Mouse (Mus musculus) liver, adult 2 months (tissue): ENCODE measurements at regions not wholly inside any gene's neighbourhood (a gene's known extent, or its start where the extent isn't known, plus 50 kb on each side); places are given as distances from the start of the nearest gene placed in this dataset.

Experiments used
- DNase-seq: peaks from one replicate; pipeline ENCODE4 v3.0.0-alpha.2; 2011; ENCODE audit warnings: low read depth, low spot score; ENCODE audit errors: extremely low read depth
- H3K27ac ChIP-seq: fragments of 200-500 bp; replicated peaks from 2 replicates; pipeline ENCODE4 v1.5.1; 2012; ENCODE audit warnings: low read depth, mild to moderate bottlenecking, control low read depth, inconsistent platforms, low read length; ENCODE audit not compliant: insufficient read depth
- H3K27me3 ChIP-seq: fragments of 200-500 bp; 2 replicates; pipeline ENCODE4 v1.6.1; 2012; ENCODE audit warnings: mild to moderate bottlenecking, moderate library complexity, low read length, inconsistent platforms; ENCODE audit not compliant: control insufficient read depth, insufficient read depth
- H3K36me3 ChIP-seq: fragments of 200-500 bp; 2 replicates; pipeline ENCODE4 v1.6.1; 2012; ENCODE audit warnings: low read length, inconsistent platforms; ENCODE audit not compliant: control insufficient read depth, insufficient read depth
- H3K4me1 ChIP-seq: fragments of 200-500 bp; 2 replicates; pipeline ENCODE4 v1.6.1; 2011; ENCODE audit warnings: low read length; ENCODE audit not compliant: control insufficient read depth, insufficient read depth
- H3K4me3 ChIP-seq: fragments of 200-500 bp; 2 replicates; pipeline ENCODE4 v1.5.1; 2011; ENCODE audit warnings: low read depth, mild to moderate bottlenecking, control low read depth, low read length, moderate library complexity; ENCODE audit not compliant: insufficient read depth
- H3K79me2 ChIP-seq: fragments of 200-500 bp; 2 replicates; pipeline ENCODE4 v1.6.1; 2012; ENCODE audit warnings: inconsistent platforms, mild to moderate bottlenecking, low read length, moderate library complexity; ENCODE audit not compliant: control insufficient read depth, insufficient read depth
- H3K9ac ChIP-seq: fragments of 200-500 bp; 2 replicates; pipeline ENCODE4 v1.6.1; 2012; ENCODE audit warnings: low read depth, mild to moderate bottlenecking, control low read depth, inconsistent platforms, low read length
- CTCF ChIP-seq: fragments of 200-500 bp; IDR thresholded peaks from 2 replicates; pipeline ENCODE4 v1.5.1; 2011; ENCODE audit warnings: low read depth, low read length, control low read depth
- POLR2A ChIP-seq: fragments of 200-500 bp; IDR thresholded peaks from 2 replicates; pipeline ENCODE4 v1.6.1; 2011; ENCODE audit warnings: low read length, control low read depth; ENCODE audit not compliant: insufficient read depth; ENCODE audit errors: extremely low read depth
- WGBS: fragments of 180-500 bp; shearing (Covaris S2); methylation state at CpG from one replicate; pipeline ENCODE4 v1.1.7; 2018; 5-methylcytosine and 5-hydroxymethylcytosine counted together

DNA sequence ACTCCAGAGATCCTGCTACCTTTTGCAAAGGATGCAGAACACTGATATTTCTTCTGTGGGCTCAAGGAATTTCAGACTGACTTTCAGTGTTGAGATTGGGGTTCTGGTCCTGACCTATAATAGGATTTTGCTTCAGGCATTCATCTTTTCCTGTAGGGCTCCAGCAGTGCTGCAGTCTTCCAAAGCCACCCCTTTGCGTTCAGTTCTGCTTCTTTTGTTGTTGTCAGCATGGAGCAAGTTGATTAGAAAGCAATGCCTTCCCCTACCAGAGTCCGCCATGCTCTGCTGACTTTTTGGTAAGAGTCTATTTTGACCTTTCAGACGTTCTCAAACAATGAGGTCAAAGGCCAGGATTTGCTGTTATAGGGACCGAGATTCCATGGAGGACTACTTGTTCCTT lies 297.0 kb downstream of the Impad1 start:
- H3K27ac ChIP-seq, result no peak overlapping the region
- no peaks in the 10 kb centered on the region for H3K79me2 ChIP-seq
- H3K27me3 ChIP-seq, result no peaks in the 10 kb centered on the region
- no peaks in the 10 kb centered on the region for H3K4me1 ChIP-seq
- no peaks in the 10 kb centered on the region for H3K36me3 ChIP-seq
- no peak for TF ChIP-seq CTCF
- no peak for TF ChIP-seq POLR2A
- no peak overlapping the region for H3K9ac ChIP-seq
- 26% methylated on average over 4 of the region's 4 CpGs for WGBS
- no peak overlapping the region for H3K4me3 ChIP-seq
- no peak for DNase-seq

DNA sequence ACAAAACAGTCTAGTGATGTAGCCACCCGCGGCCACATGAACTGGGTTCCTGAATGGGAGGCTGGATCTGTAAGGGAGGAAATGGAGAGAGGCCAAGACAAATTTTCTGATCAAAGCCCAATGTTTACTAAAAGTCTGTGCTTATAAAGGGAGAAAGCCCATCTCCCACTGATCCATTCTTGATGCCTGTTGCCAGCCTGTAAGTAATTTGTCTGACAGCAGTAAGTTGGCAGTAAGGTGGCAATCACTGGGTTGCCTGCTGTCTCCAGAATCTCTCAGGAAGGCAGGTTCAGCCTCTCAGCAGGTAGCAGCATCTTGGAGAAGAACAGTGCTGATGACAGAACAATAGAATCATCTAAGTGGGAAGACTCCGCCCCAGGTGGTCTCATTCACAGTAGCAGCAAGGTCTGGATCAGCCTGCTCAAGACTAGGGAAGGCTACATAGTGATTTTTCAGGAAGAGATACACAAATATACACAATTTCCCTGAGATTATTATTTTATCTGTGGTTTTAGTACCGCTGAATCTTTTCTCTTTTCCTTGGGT lies 327.9 kb downstream of the Impad1 start:
- DNase-seq, result no peak
- no peaks in the 10 kb centered on the region for H3K36me3 ChIP-seq
- H3K27ac ChIP-seq, result no peak overlapping the region
- H3K9ac ChIP-seq, result no peak overlapping the region
- no peak overlapping the region for H3K4me3 ChIP-seq
- WGBS, result 68% methylated on average over 4 of the region's 4 CpGs
- no peaks in the 10 kb centered on the region for H3K4me1 ChIP-seq
- H3K27me3 ChIP-seq, result no peaks in the 10 kb centered on the region
- no peak for TF ChIP-seq CTCF
- no peaks in the 10 kb centered on the region for H3K79me2 ChIP-seq

GRCm38 (mm10) chr4:4464130-4464700 lies 328.9 kb downstream of the Impad1 start:
- no peak for DNase-seq
- WGBS, result 54% methylated on average over 4 of the region's 4 CpGs
- no peak overlapping the region for H3K4me3 ChIP-seq

GRCm38 (mm10) chr4:4459258-4459657 lies 333.9 kb downstream of the Impad1 start:
- no peaks in the 10 kb centered on the region for H3K4me1 ChIP-seq
- WGBS, result 88% methylated on average over 9 of the region's 9 CpGs
- H3K4me3 ChIP-seq, result no peak overlapping the region
- no peak overlapping the region for H3K9ac ChIP-seq
- H3K27ac ChIP-seq, result no peak overlapping the region
- H3K27me3 ChIP-seq, result no peaks in the 10 kb centered on the region
- DNase-seq, result no peak
- no peaks in the 10 kb centered on the region for H3K36me3 ChIP-seq
- no peak for TF ChIP-seq CTCF
- no peak for TF ChIP-seq POLR2A
- no peaks in the 10 kb centered on the region for H3K79me2 ChIP-seq

More at GRCm38 (mm10) chr4:4464130-4464700, 328.9 kb downstream of the Impad1 start:
- Histone ChIP-seq H3K4me1 (no peaks in the 10 kb centered on the region), H3K27me3 (no peaks in the 10 kb centered on the region), H3K27ac (no peak overlapping the region), H3K36me3 (no peaks in the 10 kb centered on the region), H3K79me2 (no peaks in the 10 kb centered on the region), H3K9ac (no peak overlapping the region)
- TF ChIP-seq CTCF, result no peak
- TF ChIP-seq POLR2A, result no peak

DNA sequence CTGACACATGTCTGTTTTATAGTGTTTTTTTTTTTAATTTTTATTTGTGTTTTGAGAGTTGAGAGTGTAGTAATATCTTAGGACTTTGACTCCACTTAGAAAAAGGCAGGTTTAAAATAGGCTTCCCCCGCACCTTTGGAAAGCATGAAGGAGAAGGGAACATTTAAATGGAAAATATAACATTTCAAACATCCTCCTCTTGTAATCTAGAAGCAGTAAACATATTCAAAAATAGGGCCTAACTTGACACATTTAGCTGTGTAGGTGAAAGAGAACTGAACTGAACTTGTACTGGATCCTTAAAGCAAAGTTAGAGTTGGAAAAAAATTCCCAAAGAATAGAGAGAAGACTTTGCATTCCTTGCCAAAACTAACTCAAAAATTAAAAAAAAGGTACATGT lies 343.1 kb downstream of the Impad1 start:
- Histone ChIP-seq H3K9ac (no peak overlapping the region), H3K27me3 (no peaks in the 10 kb centered on the region), H3K79me2 (no peaks in the 10 kb centered on the region), H3K4me3 (no peak overlapping the region), H3K27ac (no peak overlapping the region), H3K36me3 (no peaks in the 10 kb centered on the region), H3K4me1 (no peaks in the 10 kb centered on the region)
- WGBS, result 93% methylated on average over 1 of the region's 1 CpGs
- TF ChIP-seq CTCF (no peak), POLR2A (no peak)
- no peak for DNase-seq

GRCm38 (mm10) chr4:4442650-4443049 lies 350.5 kb downstream of the Impad1 start:
- no peaks in the 10 kb centered on the region for H3K27me3 ChIP-seq
- no peak overlapping the region for H3K9ac ChIP-seq
- H3K4me3 ChIP-seq, result no peak overlapping the region
- no peak for DNase-seq
- H3K36me3 ChIP-seq, result no peaks in the 10 kb centered on the region
- no peak for TF ChIP-seq CTCF
- no peak for TF ChIP-seq POLR2A
- H3K27ac ChIP-seq, result no peak overlapping the region
- WGBS, result 55% methylated on average over 2 of the region's 2 CpGs
- no peaks in the 10 kb centered on the region for H3K4me1 ChIP-seq
- H3K79me2 ChIP-seq, result no peaks in the 10 kb centered on the region
